Mouse (Mus musculus) lung, adult 18-20 months (tissue): ENCODE results near the gene Grik4.
A peak's percentile ranks its signal among the peaks of the same experiment; 100 is the strongest.

Source experiments
- DNase-seq, 2 experiments: peaks; one replicate each; pipeline ENCODE4 v3.0.0; 2022; ENCODE audit warnings: mixed read lengths in 2 of 2

The Grik4 gene

DNA sequence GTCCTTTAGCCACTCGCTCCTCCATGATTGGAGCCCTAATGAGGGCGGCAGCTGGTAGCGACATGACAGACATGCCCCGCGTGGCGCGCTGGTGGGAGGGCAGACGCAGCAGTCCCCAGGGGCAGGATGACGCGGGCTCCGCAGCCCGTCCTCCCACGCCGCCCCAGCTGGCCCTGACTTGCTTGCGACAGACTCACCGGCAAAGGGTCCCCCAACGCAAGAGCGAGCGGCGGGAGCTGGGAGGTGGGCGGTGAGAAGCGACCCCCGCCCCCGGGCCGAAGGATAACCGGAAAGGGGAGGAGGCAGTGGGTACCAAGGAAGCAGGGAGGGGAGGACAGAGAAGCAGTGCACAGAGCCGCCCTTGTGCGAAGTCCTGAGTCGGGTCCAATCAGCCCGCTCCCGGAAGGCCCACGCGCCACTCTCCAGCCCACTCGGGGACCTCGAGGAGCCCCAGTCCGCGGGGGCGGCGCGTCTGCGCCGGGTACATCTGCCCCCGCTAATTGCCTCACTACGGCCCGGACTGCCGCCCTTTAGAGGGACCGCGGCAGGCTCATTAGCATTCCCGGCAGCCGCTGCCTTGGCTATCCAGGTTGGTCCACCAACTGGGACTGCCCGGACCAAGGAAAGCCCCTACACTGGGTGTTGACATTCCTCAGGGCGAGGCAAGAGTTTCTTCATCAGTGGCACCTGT is 46.8 kb downstream of the Grik4 start:
- DNase-seq, result peak in 1 of 2 experiments; percentile 36

DNA sequence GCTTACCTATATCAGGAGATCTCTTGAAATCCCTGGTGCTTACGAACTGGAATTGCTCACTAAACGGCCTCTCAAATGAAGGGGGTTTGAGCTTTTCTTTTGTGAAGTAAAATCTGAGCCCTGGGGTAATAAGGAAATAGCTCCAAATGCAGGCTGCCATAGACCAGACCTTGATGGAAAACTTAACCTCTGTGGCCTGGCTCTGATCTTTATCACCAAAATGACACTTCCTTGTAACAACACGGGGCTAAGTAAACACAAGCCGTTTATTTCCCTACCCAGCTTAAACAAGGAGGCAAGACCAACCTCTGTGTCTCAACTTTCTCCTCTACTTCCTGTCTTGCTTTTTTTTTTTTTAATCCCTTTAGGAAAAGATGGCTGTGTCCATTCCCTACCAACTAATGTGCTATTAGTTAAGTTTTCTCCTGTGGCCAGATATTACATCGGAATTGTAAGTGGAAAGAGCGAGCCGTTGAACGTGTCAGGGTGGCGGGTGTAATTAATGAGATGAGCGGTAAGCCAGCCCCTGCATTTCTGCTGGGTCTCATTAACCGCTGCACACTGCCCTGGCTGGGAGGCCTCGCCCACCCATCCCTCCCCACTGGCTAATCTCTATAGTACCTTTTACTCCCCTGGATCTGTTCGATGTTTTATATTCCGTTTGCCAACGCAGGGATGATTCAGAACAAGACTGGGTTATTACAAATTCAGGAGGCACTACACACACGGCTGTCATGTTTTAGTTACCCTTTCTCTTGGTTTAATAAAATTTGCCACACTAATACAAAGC is 47.7 kb downstream of the Grik4 start:
- DNase-seq, result no peak

DNA sequence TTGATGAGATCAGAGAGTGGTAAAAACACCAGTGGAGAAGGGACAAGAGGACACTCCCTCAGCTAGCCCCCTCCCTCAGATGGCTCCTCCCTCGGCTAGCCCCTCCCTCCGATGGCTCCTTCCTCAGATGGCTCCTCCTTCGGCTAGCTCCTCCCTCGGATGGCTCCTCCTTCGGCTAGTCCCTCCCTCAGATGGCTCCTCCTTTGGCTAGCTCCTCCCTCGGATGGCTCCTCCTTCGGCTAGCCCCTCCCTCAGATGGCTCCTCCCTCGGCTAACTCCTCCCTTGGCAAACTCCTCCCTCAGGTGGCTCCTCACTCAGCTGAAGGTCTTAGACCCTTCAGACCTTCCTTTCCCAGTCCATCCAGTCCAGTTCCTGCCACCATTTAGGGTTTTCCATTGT is 51.5 kb downstream of the Grik4 start:
- no peak for DNase-seq

DNA sequence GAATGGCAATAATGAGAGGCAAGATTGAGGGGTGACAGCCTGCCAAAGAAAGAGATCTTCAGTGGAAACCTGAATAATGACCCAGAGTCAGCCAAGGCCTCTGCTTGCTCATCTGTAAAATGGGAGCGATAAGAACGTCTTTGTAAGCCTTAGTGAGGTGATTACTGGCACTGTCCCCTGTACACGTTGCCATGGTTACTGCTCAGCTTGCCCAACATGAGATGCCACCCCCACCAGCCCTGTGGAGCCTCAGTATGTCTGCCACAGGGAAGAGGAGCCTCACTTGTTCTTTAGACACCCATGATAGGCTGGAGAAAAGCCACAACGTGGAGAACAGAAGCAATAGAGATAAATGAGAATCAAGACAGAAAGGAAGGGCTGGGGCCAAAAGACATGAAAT is 56.4 kb downstream of the Grik4 start:
- DNase-seq, result no peak

DNA sequence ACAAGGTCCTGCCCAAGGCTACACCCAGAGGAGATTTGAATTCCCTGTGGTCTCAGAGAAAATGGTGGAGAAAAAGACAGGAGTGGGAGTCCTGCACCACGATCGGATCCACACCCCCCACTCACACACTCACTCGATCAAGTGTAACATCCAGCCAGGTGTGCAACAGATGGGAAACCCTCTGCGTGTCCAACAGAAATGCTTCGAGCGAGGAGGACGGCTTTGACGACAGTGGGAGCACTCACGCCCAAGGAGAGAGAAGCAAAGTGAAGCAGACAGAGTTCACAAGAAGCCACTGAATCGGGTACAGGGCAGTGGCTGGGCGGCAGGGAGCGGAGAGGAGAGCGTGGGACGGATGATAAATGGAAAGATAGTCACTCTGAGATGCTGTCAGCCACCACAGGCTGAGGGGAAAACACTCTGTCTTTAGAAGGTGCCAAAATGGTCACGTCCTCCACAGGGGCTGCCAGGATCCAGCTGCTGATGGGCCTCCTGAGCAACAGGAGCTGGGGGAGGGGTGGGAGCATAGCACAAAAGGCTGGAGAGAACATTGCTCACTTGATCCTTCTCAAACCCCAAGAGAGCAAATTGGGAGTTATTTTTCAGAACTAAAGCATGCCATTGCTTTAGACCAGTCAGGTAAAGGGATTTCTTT is 58.1 kb downstream of the Grik4 start:
- DNase-seq, result no peak

DNA sequence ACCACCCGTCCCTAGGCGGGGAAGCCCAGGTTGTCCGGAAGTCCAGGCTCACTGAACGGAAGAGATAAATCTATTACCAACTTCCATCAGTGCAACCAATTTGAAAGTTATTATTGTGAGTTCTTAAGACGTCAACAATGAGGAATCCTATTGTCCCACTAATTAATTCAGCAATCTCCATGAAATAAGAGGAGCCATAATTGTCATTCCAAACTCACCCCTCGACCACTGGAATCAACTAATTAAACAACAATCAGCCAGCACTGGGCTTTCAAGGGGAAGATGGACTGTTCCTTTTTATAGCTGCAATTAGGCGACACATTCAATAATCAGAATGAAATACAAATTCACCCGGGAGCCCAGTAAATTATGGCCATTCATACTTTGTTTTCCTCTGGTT is 58.7 kb downstream of the Grik4 start:
- no peak for DNase-seq

DNA sequence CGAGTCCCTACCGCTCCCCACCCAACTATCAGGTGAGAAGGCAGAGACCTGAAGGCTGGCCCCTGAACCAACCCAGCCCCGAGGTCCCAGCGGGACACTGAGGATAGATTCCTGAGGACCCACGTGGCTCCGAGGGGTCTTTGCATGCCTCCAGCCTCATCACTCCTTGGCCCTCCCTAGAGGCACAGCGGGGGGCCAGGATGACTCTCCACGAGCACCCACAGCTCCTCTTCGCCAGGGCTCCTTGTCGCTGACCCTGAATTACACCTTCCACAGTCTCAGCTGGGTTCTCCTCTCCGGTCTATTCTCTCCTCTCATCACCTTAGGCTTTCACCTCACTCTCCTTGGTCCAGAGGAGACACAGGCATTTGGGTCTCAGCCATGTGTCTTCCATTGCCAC is 59.2 kb downstream of the Grik4 start:
- DNase-seq, result no peak

DNA sequence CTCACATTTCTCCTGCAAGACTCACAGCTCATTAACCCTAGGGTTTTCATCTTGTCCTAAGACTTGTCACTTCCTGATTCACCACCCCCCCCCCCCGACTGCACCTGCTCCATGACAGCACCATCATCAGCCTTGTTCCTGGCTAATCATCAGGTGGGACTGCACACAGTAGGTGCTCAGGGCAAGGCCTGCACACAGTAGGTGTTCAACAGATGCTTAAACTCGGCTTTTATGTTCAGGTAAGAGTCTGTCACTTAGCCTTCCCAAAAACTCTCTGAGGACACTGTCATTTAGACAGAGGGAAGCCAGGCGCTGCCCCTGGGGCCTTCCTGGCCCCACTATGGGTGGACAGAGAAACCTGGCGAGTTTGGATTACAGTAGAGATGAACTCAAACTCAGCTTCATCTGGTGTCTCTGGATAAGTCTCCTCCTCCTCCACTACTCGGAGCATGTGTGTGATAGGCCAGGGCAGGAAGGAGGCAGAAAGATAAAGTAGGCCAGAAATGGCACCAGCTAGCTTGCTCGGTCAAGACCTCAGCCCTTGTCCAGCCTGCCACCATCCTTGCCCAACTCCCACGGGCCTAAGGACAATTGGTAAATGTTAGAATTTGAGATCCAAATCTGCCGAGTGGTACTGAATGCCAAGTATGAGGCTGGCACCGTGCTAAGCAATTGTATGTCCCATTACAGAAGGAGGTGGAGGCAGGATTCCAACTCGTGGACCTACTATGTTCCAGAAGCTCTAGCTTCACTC is 61.1 kb downstream of the Grik4 start:
- no peak for DNase-seq

DNA sequence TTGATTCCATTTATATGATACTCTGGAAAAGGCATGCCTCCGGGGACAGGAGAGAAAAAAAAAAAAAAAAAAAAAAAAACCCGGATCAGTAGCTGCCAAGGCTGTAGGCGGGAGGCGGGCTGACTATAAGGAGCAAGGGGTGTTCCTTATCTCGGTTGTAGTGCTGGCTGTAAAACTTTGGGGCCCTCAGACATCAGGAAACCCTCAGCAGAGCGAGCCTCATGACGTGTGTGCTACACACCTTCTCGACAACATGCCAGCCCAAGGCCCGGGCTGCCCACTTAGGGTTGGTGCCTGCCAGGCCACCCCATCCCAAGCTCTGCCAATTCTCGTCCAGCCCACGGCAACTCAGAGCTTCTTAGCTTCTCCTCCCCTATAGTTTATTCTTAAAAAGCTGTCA is 62.0 kb downstream of the Grik4 start:
- no peak for DNase-seq

DNA sequence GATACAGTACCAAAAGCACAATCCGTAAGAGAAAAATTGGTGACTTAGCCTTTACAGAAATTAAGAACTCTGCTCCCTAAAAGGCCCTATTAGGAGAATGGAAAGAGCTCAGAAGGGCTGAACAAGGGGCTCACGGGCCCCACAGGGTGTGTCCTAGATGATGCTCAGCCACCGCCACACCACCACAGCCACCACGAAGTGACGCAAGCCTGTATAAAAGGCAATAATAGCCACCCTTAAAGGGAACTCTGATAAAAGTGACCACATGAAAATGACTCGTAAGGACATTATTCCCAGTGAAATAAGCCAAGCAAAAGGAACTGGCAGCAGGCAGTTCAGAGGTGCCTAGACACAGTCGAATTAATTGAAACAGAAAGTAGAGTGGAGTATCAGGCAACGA is 63.3 kb downstream of the Grik4 start:
- DNase-seq, result no peak

DNA sequence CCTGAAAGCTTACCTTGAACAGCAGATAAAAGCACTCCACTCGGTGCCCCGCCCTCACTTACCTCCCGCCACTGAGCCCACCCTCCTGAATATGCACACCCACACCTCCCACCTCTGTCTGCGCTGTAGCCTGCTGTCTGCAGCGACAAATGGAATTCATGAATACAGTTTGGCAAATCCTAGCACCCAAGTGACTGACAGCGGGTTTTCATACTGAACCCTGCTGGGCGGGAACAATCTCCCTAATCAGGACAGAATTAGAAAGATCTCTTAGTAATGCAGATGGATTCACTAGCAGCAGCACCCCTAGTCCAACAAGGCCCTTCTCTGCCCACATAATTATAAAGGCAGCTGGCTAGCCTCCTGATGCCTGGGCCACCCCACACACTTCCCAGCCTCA is 65.9 kb downstream of the Grik4 start:
- no peak for DNase-seq

DNA sequence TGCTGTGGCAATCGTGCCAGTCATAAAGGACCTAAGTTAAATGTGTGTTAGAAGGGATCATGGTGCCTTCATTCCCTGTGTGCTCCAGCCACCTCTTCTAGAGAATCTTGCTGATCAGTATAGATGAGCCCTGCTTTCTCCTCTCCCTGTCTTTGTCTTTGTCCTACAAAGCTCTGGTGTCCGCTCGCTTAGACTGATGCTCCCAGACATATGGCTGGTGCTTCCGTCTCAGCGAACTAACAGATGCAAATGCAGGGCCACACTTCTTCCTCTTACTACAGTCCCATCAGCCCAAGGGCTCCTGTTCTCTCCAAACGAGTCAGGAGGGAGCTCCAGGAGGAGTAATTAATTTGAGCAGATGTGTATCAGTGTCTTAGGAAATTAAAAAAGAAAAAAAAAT is 71.4 kb downstream of the Grik4 start:
- DNase-seq, result no peak

DNA sequence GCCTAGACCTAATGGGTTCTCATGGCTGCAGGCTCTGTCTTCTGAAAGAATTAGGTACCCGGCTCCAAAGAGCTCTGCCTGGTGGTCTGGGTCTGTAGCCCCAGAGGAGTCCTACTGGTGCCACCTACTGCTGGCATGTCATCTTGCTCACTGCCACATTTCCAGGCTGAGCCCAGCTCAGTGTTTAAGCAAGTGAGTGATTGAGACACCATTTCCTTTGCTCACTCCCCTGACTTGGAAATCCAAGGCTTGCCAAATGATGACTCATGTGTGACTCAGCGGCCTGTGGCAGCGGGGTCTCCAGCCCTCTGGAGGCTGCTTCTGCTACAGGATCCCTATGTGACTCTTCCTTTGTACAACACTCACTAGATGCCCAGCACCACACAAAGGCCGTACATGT is 72.6 kb downstream of the Grik4 start:
- DNase-seq, result peak; percentile 9 to 33

DNA sequence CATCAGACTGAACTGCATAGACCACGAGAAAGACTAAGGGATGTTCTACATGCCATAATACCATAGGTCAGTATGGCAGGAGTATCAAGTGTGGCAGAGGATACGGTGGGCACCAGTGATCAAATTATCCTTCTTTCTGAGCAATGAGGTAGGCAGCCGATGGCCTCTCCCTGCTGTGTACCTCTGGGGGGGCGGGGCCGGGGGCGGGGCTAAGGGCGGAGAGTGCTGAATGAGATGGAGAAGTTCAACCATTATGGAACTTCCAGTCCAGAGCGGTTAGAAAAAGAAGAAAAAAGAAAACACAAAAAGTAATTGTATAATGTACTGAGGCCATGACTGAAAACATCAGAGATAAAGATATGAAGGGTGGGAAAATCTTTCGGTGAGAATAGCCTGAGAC is 74.0 kb downstream of the Grik4 start:
- no peak for DNase-seq

DNA sequence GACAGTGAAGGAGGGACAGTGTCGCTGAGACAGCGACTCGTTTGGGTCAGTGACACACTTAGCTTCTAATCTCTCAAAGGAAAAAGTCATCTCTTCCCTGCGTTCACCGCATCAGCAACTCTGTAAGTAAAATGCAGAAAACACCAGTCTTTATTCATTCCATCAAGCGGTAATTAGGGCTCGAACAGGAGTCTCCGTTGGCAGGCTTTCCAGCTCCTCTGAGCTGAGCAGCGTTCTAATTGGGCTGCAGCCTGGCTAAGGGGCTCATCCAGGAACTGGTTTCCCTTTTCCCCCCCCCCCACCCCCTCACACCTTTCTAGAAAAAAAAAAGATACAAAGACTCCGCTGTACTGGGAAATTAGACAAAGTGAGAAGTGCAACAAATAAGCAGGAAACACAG is 75.8 kb downstream of the Grik4 start:
- DNase-seq, result no peak

DNA sequence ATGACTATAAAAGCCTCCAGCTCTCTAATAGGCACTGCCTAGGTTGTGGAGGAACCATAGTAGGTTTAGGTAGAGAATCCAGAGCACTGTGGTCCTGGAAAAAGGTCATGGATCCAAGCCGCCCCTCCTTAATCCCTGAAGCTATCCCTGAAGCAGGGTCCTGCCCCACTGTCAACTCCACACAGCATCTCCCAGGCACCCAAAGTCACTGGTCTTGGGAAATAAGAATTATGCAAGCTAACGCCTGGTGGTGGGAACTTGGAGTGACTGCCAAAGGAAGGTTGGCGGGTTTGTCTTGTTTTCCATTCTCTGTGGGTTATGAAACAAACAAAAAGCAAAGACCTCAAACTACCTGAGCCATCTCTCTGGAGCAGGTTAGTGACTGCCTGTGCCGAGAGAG is 77.6 kb downstream of the Grik4 start:
- peak in 1 of 2 experiments; percentile 14 for DNase-seq

DNA sequence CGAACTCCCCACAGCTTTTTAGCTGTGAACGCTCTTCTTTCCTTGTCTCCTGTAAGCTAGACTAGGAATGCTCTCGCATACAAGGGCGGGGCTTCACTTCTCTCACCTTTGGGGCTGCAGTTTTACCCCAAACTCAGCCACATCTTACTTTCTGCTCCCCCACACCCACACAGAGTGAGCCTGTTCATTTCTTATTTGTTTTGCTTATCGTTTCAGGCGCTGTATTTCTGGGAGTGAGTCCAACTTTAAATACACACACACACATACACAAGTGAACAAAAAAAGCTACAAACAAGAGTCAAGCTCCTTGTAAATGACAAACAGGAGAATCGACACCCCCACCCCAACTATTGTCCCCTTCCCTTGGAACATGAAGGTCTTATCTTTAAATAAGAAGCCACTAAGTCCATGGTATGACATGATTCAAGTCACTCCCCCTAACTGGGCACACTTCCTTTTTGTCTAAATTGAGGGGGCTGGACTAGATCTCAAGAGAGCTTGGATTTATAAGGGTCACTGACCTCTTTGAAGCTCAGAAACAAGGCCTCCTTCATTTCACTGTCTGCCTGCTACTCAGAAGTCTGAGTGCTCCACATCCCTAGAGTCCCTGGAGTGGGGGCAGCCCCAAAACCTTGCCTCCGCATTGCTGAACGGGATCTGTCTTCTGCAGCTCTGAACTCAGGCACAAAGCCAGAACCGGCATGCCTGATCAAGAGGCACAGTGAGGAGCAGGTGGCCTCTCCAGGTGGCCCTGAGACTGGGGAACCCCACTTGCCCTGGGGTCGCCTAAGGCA is 79.1 kb downstream of the Grik4 start:
- peak in 1 of 2 experiments; percentile 8 for DNase-seq

DNA sequence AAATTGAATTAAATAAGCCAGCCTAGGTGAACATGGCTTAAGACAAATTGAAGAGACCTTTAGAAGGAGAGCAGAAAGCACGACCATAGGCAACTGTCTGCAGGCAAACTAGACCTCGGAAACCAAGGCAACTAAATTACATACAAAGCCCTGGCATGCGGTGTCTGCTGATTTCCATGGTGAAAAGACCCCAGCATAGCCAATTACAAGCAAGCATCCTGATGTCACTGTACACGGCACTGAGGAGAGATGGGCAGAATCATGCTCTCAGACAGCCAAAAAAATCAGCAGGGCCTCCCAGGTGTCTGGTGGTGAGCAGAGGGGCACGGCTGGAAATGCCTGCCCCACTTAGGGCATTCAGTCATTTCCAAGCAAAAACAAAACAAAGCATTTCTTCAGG is 80.9 kb downstream of the Grik4 start:
- DNase-seq, result no peak

DNA sequence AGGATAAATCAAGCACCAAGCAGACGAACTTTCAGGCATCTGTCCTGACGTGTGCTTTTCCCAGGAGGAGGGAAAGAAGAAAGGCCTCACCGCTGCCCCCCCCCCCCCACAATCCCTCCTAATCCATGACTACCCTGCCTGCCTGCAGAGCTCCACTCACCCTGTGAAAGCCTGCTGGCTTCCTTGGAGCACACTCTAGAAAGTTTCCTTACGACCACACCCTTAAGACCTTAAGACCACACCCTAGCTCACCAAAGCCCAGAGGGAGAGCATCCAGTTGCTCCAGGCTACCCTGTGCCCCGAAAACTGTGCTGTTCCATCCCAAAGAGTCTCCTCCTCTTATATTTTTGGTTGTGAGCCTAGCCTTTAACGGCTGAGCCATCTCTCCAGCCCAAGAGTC is 82.6 kb downstream of the Grik4 start:
- DNase-seq, result no peak

DNA sequence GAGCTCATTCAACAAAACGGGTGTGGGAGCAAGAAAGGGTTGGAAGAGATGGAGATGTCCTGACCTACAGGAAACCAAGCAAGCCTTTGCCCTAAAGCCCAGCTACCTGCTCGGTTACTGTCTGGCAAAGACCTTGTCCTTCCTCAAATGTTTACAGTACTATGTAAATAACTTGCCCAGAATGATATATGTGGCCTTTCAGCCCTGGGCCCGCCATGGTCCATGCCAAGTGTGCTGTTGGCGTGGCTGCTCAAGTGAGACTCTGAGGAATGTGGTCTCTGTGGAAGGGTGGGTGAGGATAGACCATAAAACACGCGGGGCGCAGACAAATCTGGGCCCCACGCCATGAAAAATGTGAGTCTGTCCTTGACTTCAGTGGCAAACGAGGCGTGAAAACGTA is 83.1 kb downstream of the Grik4 start:
- DNase-seq, result no peak

DNA sequence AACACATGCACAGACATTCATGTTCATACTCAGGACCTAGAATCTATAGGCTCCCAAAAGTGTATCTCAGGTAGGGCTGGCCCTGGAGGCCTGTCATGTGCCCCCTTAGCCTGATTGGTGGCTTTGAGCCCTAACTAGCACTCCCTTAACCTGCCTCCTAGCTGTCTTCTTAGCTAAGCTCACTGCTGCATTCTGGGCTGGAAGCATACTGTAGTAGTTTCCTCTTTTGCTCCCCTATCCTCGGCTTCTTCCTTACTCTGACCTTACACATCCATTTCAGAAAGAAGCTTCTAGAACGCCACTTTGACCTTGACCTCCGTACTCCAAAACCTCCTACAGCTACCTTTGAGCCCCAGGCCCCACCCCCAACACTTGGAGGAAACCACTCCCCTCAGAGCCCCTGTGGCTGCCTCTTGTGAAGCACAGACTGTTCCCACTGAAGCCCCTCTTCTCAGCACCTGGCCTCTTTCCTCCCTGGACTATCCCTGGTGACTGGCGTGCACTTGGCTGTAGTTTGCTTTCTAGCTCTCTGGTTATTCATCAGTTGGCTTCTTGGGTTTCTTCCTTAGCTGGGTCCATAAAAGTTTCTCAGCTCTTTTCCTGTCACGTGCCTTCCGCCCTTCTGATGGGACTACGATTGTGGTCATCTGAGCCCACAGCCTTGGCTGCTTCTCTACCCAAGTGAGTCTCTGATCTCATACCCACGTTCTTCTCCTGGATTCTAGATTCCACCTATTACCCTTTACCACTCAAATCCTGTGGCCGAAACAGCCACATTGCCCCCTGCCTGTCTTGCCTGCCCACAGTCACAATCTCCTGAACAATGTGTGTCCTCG is 84.1 kb downstream of the Grik4 start:
- no peak for DNase-seq
